Mouse (Mus musculus) forebrain, embryonic 11.5 days (tissue): Measurements from ENCODE around the gene Unc13d. TPM values are rescaled to one million over a fixed set of nuclear protein-coding genes. Genes with fewer than 3 reads are reported as not detected.

Experiments used
- ATAC-seq: fragments of 200-750 bp; cut with Nextera tagmentation; replicated peaks from 2 replicates; pipeline ENCODE4 v1.8.0; 2017; ENCODE audit warnings: moderate TSS enrichment; ENCODE audit not compliant: low FRiP score
- DNase-seq: peaks from one replicate; pipeline ENCODE4 v3.0.0-alpha.2; 2017; ENCODE audit warnings: low spot score
- H3K27ac ChIP-seq: fragments of 300-500 bp; sonication (generic); 2 replicates; pipeline ENCODE4 v1.5.1; 2014; ENCODE audit warnings: low read depth, low read length
- H3K27me3 ChIP-seq: fragments of 300-500 bp; sonication (generic); 2 replicates; pipeline ENCODE4 v1.6.1; 2014; ENCODE audit warnings: mild to moderate bottlenecking, low read length, mixed read lengths; ENCODE audit not compliant: control insufficient read depth, insufficient read depth
- H3K36me3 ChIP-seq: fragments of 300-500 bp; sonication (generic); 2 replicates; pipeline ENCODE4 v1.6.1; 2014; ENCODE audit warnings: mild to moderate bottlenecking, low read length, moderate library complexity, mixed read lengths; ENCODE audit not compliant: control insufficient read depth, insufficient read depth
- H3K4me1 ChIP-seq: fragments of 300-500 bp; sonication (generic); replicated peaks from 2 replicates; pipeline ENCODE4 v1.6.1; 2014; ENCODE audit warnings: low read length, mixed read lengths; ENCODE audit not compliant: control insufficient read depth, insufficient read depth
- H3K4me2 ChIP-seq: fragments of 300-500 bp; sonication (generic); 2 replicates; pipeline ENCODE4 v1.6.1; 2014; ENCODE audit warnings: low read depth, mild to moderate bottlenecking, low read length, moderate library complexity, mixed read lengths; ENCODE audit not compliant: severe bottlenecking
- H3K4me3 ChIP-seq: fragments of 300-500 bp; sonication (generic); 2 replicates; pipeline ENCODE4 v1.5.1; 2014; ENCODE audit warnings: low read depth, low read length
- H3K9ac ChIP-seq: fragments of 300-500 bp; sonication (generic); 2 replicates; pipeline ENCODE4 v1.6.1; 2014; ENCODE audit warnings: low read length
- H3K9me3 ChIP-seq: fragments of 300-500 bp; sonication (generic); 2 replicates; pipeline ENCODE4 v1.6.1; 2016; ENCODE audit warnings: low read length, mixed read lengths; ENCODE audit not compliant: control insufficient read depth
- WGBS: fragments of 180-500 bp; shearing (Covaris S2); extraction: QIAGEN DNeasy Blood & Tissue Kit; methylation state at CpG from one replicate; pipeline ENCODE4 v1.1.7; 2014; 5-methylcytosine and 5-hydroxymethylcytosine counted together
- polyA plus RNA-seq: library from polyadenylated mRNA; unstranded; fragments of >200 nt; fragmentation: Nextera tagmentation; extraction: Ambion mirVana; gene quantifications from 2 replicates; pipeline ENCODE4 v1.2.1, GENCODE M21; 2014

The Unc13d gene
- polyA plus RNA-seq, 1 experiment from 2014 or later: 2.2 TPM

DNA sequence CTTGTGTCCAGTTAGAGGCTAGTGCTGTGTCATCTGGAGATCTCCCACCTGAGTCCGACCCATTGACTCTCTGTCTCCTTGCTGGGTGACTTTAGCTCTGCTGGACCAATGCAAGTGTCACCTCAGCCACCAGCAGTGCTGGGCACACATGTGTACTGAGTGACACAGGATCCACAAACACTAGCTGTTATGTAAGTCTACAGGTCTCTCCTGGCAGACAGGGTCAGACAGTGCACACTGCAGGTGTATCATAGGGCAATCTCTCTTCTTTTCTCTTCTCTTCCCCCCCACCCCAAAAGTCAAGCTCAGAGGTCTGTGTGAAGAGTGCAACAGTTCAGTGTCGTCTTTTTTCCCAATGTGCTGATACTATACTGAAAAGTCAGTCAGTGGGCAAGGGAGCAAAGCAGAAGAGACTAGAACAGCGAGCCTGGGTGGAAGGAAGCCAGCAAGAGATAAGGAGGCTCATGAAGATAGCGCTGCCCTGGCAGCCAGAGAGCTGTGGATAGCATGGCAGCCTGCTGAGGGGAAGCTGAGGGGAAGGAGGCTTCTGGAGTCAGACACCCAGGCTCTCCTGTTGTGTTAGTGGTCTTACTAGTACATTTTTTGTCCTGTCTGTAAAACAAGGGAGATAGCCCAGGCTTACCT, 20.4 kb downstream of the Unc13d start:
- no peak overlapping the region for H3K4me2 ChIP-seq
- no peak overlapping the region for H3K27ac ChIP-seq
- ATAC-seq: no peak
- WGBS: 86% methylated on average over 4 of the region's 4 CpGs
- no peak overlapping the region for H3K9ac ChIP-seq
- H3K9me3 ChIP-seq: no peaks in the 10 kb centered on the region
- no peak for DNase-seq
- peaks cover 21% of the 10 kb centered on the region for H3K36me3 ChIP-seq
- H3K4me1 ChIP-seq: no peaks in the 10 kb centered on the region
- no peaks in the 10 kb centered on the region for H3K27me3 ChIP-seq
- H3K4me3 ChIP-seq: no peak overlapping the region

GRCm38 (mm10) chr11:116055873-116056272, 21.9 kb downstream of the Unc13d start:
- no peak overlapping the region for H3K4me2 ChIP-seq
- no peak overlapping the region for H3K27ac ChIP-seq
- no peaks in the 10 kb centered on the region for H3K4me1 ChIP-seq
- H3K9me3 ChIP-seq: no peaks in the 10 kb centered on the region
- H3K27me3 ChIP-seq: no peaks in the 10 kb centered on the region
- no peak for DNase-seq
- WGBS: 96% methylated on average over 11 of the region's 11 CpGs
- H3K9ac ChIP-seq: no peak overlapping the region
- no peak overlapping the region for H3K4me3 ChIP-seq
- peaks cover 26% of the 10 kb centered on the region for H3K36me3 ChIP-seq
- no peak for ATAC-seq

DNA sequence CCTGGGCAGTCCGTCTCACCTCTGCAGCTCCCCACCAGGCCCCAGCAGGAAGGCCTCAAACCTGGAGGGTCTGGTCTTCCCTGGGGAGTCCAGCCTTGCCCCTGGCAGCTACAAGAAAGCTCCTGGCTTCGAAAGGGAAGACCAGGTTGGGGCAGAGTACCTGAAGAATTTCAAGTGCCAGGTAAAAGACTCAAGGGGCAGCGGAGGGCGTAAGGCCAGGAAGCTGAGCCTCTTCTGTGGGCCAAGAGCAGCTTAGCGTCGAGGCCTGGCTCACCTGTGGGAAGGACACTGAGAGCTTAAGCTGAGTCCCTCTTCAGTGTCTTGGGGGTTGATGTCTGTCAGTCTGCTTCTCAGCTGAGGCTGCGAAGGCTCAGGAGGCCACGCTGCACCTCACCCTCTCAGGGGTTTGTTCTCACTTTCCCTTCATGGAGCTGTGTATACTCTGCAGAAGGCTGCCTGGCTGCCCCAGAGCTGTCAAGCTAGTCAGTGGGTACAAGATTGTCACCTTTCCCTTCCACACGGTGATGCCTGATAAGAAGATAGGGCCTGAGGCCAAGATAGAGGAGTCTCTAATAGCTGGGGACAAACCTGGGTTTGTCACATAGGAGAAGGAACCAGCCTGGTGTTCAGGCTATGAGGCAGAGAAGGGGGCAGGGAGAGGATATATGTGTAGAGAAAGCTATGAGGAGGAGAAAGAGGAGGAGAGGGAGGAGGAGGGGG, 24.1 kb downstream of the Unc13d start:
- Histone ChIP-seq H3K36me3 (peaks cover 35% of the 10 kb centered on the region), H3K4me1 (no peaks in the 10 kb centered on the region), H3K9ac (no peak overlapping the region), H3K9me3 (no peaks in the 10 kb centered on the region), H3K27ac (no peak overlapping the region), H3K4me3 (no peak overlapping the region), H3K27me3 (no peaks in the 10 kb centered on the region), H3K4me2 (no peak overlapping the region)
- no peak for DNase-seq
- no peak for ATAC-seq
- WGBS: 94% methylated on average over 9 of the region's 9 CpGs

GRCm38 (mm10) chr11:116050196-116050595, 27.6 kb downstream of the Unc13d start:
- Histone ChIP-seq H3K9me3 (no peaks in the 10 kb centered on the region), H3K27me3 (no peaks in the 10 kb centered on the region), H3K4me2 (no peak overlapping the region), H3K4me3 (no peak overlapping the region), H3K27ac (no peak overlapping the region), H3K9ac (no peak overlapping the region), H3K4me1 (no peaks in the 10 kb centered on the region), H3K36me3 (peaks cover 31% of the 10 kb centered on the region)
- ATAC-seq (no peak), DNase-seq (no peak)
- 88% methylated on average over 4 of the region's 4 CpGs for WGBS

- H3K4me3 ChIP-seq: no peak overlapping the region
- H3K9me3 ChIP-seq: no peaks in the 10 kb centered on the region
- H3K4me2 ChIP-seq: no peak overlapping the region
- DNase-seq: no peak
- no peak overlapping the region for H3K27ac ChIP-seq
- ATAC-seq: no peak
- peaks cover 26% of the 10 kb centered on the region for H3K36me3 ChIP-seq
- H3K9ac ChIP-seq: no peak overlapping the region
- 83% methylated on average over 2 of the region's 2 CpGs for WGBS
- no peaks in the 10 kb centered on the region for H3K4me1 ChIP-seq
- H3K27me3 ChIP-seq: no peaks in the 10 kb centered on the region
Measured at GRCm38 (mm10) chr11:116049610-116050009, 28.2 kb downstream of the Unc13d start.

- Histone ChIP-seq H3K9ac (no peak overlapping the region), H3K9me3 (no peaks in the 10 kb centered on the region; the same call in 1 of the 2 replicates), H3K36me3 (peaks cover 18% of the 10 kb centered on the region), H3K27ac (no peak overlapping the region), H3K4me2 (no peak overlapping the region), H3K4me1 (no peaks in the 10 kb centered on the region), H3K4me3 (no peak overlapping the region), H3K27me3 (no peaks in the 10 kb centered on the region)
- no peak for DNase-seq
- 94% methylated on average over 6 of the region's 6 CpGs for WGBS
- no peak for ATAC-seq
Measured at GRCm38 (mm10) chr11:116045173-116045572, 32.6 kb downstream of the Unc13d start.

GRCm38 (mm10) chr11:116043286-116043685, 34.5 kb downstream of the Unc13d start:
- Histone ChIP-seq H3K27ac (no peak overlapping the region), H3K36me3 (peaks cover 9% of the 10 kb centered on the region), H3K27me3 (no peaks in the 10 kb centered on the region), H3K4me3 (no peak overlapping the region), H3K9me3 (no peaks in the 10 kb centered on the region; the same call in 1 of the 2 replicates), H3K9ac (no peak overlapping the region), H3K4me2 (no peak overlapping the region), H3K4me1 (no peaks in the 10 kb centered on the region)
- DNase-seq (no peak), ATAC-seq (no peak)
- 94% methylated on average over 1 of the region's 1 CpGs for WGBS

DNA sequence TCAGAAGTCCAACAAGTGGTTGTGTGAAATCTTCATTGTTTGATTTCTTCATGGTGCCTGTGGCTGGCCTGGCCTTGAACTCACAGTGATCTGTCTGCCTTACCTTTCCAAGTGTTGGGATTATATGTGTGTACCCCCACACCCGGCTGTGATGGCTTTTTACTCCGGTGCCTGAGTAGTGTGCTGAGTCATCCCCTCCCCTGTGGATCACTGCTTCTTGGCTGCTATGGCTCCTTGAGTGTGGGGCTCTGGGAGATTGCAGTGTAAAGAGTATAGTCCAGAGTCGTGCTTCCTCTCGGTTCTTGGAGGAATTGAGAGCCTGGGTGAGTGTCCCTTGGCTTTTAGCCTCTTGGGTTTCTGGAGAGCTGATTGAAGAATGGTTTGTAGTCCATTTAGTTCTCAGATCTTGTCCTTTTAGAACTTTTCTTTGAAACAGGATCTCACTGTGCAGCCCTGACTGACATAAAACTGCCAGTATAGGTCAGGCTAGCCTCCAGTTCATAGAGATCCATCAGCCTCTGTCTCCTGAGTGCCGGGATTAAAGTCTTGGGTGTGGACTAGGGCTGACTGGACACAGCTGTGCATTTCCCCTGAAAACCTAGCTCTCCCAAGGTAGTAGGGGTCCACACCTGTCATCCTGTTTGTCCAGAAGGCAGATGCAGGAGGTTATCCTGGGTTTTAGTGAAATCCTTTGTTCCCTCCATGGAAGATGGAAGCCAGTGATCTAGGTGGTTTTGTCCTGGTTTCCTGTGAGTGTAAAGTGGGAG, 35.2 kb downstream of the Unc13d start:
- DNase-seq: no peak
- no peaks in the 10 kb centered on the region for H3K27me3 ChIP-seq
- no peak overlapping the region for H3K4me2 ChIP-seq
- WGBS: 94% methylated on average over 5 of the region's 5 CpGs
- H3K4me1 ChIP-seq: no peaks in the 10 kb centered on the region
- H3K27ac ChIP-seq: no peak overlapping the region
- H3K4me3 ChIP-seq: no peak overlapping the region
- peaks cover 4% of the 10 kb centered on the region for H3K36me3 ChIP-seq
- no peak overlapping the region for H3K9ac ChIP-seq
- no peaks in the 10 kb centered on the region; the same call in 1 of the 2 replicates for H3K9me3 ChIP-seq
- ATAC-seq: no peak
